Mouse (Mus musculus): ENCODE measurements at regions not wholly inside any gene's neighbourhood (a gene's known extent, or its start where the extent isn't known, plus 50 kb on each side); places are given as distances from the start of the nearest gene placed in this dataset.

GRCm38 (mm10) chr15:96749534-96750256, 50.2 kb upstream of the Slc38a2 start:
- TF ChIP-seq EP300 (IDR thresholded peaks at IDR 0.05; ENCODE audit: low read depth) = no peak
- TF ChIP-seq CTCF (IDR thresholded peaks at IDR 0.05; ENCODE audit: low read depth) = no peak

Measured in liver, postnatal 0 days (tissue).